Mouse (Mus musculus) liver, adult 2 months (tissue): ENCODE measurements around the gene Kif6. TPM values are rescaled to one million over a fixed set of nuclear protein-coding genes. Genes with fewer than 3 reads are reported as not detected.

Experiments
- DNase-seq: peaks from one replicate; pipeline ENCODE4 v3.0.0-alpha.2; 2011; ENCODE audit warnings: low read depth, low spot score; ENCODE audit errors: extremely low read depth
- H3K27ac ChIP-seq: fragments of 200-500 bp; replicated peaks from 2 replicates; pipeline ENCODE4 v1.5.1; 2012; ENCODE audit warnings: low read depth, mild to moderate bottlenecking, control low read depth, inconsistent platforms, low read length; ENCODE audit not compliant: insufficient read depth
- H3K27me3 ChIP-seq: fragments of 200-500 bp; 2 replicates; pipeline ENCODE4 v1.6.1; 2012; ENCODE audit warnings: mild to moderate bottlenecking, moderate library complexity, low read length, inconsistent platforms; ENCODE audit not compliant: control insufficient read depth, insufficient read depth
- H3K36me3 ChIP-seq: fragments of 200-500 bp; 2 replicates; pipeline ENCODE4 v1.6.1; 2012; ENCODE audit warnings: low read length, inconsistent platforms; ENCODE audit not compliant: control insufficient read depth, insufficient read depth
- H3K4me1 ChIP-seq: fragments of 200-500 bp; 2 replicates; pipeline ENCODE4 v1.6.1; 2011; ENCODE audit warnings: low read length; ENCODE audit not compliant: control insufficient read depth, insufficient read depth
- H3K4me3 ChIP-seq: fragments of 200-500 bp; 2 replicates; pipeline ENCODE4 v1.5.1; 2011; ENCODE audit warnings: low read depth, mild to moderate bottlenecking, control low read depth, low read length, moderate library complexity; ENCODE audit not compliant: insufficient read depth
- H3K79me2 ChIP-seq: fragments of 200-500 bp; 2 replicates; pipeline ENCODE4 v1.6.1; 2012; ENCODE audit warnings: inconsistent platforms, mild to moderate bottlenecking, low read length, moderate library complexity; ENCODE audit not compliant: control insufficient read depth, insufficient read depth
- H3K9ac ChIP-seq: fragments of 200-500 bp; 2 replicates; pipeline ENCODE4 v1.6.1; 2012; ENCODE audit warnings: low read depth, mild to moderate bottlenecking, control low read depth, inconsistent platforms, low read length
- CTCF ChIP-seq: fragments of 200-500 bp; IDR thresholded peaks from 2 replicates; pipeline ENCODE4 v1.5.1; 2011; ENCODE audit warnings: low read depth, low read length, control low read depth
- POLR2A ChIP-seq: fragments of 200-500 bp; IDR thresholded peaks from 2 replicates; pipeline ENCODE4 v1.6.1; 2011; ENCODE audit warnings: low read length, control low read depth; ENCODE audit not compliant: insufficient read depth; ENCODE audit errors: extremely low read depth
- WGBS: fragments of 180-500 bp; shearing (Covaris S2); methylation state at CpG from one replicate; pipeline ENCODE4 v1.1.7; 2018; 5-methylcytosine and 5-hydroxymethylcytosine counted together
- polyA plus RNA-seq: library from polyadenylated mRNA; depleted of rRNA; stranded (reverse); fragments of >200 nt; gene quantifications from 2 replicates; pipeline ENCODE4 v1.2.3, GENCODE M21; 2012
- total RNA-seq: library from RNA; depleted of rRNA; stranded (reverse); fragments of >200 nt; gene quantifications from 2 replicates; pipeline ENCODE4 v1.2.3, GENCODE M21; 2014

Gene Kif6
- total and polyA plus RNA-seq, 2 experiments = not detected

DNA sequence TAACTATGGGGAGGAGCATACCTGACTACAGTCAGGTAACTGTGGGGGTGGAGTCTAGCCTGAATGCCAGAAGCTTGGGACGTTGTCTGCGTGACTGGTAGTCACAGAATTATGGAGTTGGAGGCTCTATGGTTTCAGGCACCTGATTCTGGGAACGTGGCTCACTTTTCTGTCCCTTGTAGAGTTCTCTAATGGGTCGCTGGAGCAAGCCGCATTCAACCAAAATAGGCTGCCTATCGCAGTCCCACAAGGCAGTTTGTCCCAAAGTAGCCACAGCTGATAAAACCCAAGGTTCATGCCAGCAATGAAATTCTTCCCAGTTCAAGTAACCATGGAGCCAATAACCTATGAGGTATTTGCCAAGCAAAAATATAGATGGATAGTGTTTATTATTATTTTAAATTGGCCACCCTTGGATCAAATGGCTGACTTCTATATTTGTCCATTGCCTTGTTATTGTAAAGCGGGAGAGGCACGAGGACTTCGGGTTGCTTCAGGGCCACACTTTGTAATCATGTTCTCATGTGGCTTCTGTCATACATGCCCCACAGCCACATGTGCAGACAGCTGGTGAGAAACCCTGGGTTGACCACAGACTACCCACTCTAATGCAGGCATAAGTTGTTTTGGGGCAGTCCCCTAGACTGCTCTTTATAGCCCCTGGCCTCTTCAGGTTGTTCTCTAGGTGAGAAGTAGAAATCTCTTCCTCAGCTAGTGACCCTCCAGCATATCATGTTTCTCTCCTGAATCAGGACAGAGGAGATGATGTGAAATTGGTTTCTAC is 125.2 kb downstream of the Kif6 start:
- no peak overlapping the region for H3K9ac ChIP-seq
- WGBS = 83% methylated on average over 9 of the region's 9 CpGs
- no peak overlapping the region for H3K27ac ChIP-seq
- no peak overlapping the region for H3K4me3 ChIP-seq
- TF ChIP-seq POLR2A (no peak), CTCF (no peak)
- no peaks in the 10 kb centered on the region for H3K4me1 ChIP-seq
- H3K36me3 ChIP-seq = no peaks in the 10 kb centered on the region
- no peak for DNase-seq
- H3K79me2 ChIP-seq = no peaks in the 10 kb centered on the region
- peaks cover 5% of the 10 kb centered on the region; the same call in 1 of the 2 replicates for H3K27me3 ChIP-seq

GRCm38 (mm10) chr17:49741172-49741571 is 126.2 kb downstream of the Kif6 start:
- WGBS = 89% methylated on average over 4 of the region's 4 CpGs
- H3K27me3 ChIP-seq = peaks cover 3% of the 10 kb centered on the region; the same call in 1 of the 2 replicates
- H3K4me1 ChIP-seq = no peaks in the 10 kb centered on the region
- H3K9ac ChIP-seq = no peak overlapping the region
- TF ChIP-seq CTCF = no peak
- no peak for TF ChIP-seq POLR2A
- peak; percentile 6 for DNase-seq
- no peak overlapping the region for H3K4me3 ChIP-seq
- H3K36me3 ChIP-seq = no peaks in the 10 kb centered on the region
- no peak overlapping the region for H3K27ac ChIP-seq
- H3K79me2 ChIP-seq = no peaks in the 10 kb centered on the region

GRCm38 (mm10) chr17:49741927-49742326 is 127.0 kb downstream of the Kif6 start:
- Histone ChIP-seq H3K27ac (no peak overlapping the region), H3K27me3 (no peaks in the 10 kb centered on the region), H3K4me3 (no peak overlapping the region), H3K79me2 (no peaks in the 10 kb centered on the region), H3K4me1 (no peaks in the 10 kb centered on the region), H3K9ac (no peak overlapping the region), H3K36me3 (no peaks in the 10 kb centered on the region)
- WGBS = 81% methylated on average over 5 of the region's 5 CpGs
- TF ChIP-seq POLR2A = no peak
- no peak for TF ChIP-seq CTCF
- no peak for DNase-seq

GRCm38 (mm10) chr17:49743580-49744463 is 128.9 kb downstream of the Kif6 start:
- TF ChIP-seq CTCF = no peak
- no peak for TF ChIP-seq POLR2A
- no peaks in the 10 kb centered on the region for H3K27me3 ChIP-seq
- H3K4me3 ChIP-seq = no peak overlapping the region
- no peak overlapping the region for H3K27ac ChIP-seq
- H3K4me1 ChIP-seq = no peaks in the 10 kb centered on the region
- no peaks in the 10 kb centered on the region for H3K79me2 ChIP-seq
- H3K36me3 ChIP-seq = no peaks in the 10 kb centered on the region
- no peak for DNase-seq
- WGBS = 83% methylated on average over 14 of the region's 14 CpGs
- no peak overlapping the region for H3K9ac ChIP-seq

DNA sequence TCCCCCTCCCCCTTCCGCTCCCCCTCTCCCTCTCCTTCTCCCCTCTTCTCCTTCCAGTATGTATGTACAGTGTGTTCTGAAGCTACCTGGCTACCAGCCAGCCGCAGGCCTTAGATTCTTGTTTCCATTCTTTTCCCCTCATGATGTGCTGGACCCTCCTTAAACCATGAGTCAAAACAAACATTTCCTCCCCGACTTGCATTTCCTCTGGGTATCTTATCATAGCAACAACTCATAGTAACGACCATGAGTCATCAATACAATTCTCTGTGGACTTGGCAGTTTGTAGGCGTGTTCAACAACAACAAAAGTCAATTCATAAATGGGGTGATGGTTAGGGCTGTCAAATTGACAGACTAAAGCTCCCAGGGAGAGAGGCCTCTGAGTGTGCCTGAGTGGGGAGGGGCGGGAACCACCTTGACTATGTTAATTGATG is 136.0 kb downstream of the Kif6 start:
- TF ChIP-seq POLR2A (no peak), CTCF (no peak)
- DNase-seq = no peak
- no peak overlapping the region for H3K27ac ChIP-seq
- H3K4me3 ChIP-seq = no peak overlapping the region
- WGBS = 61% methylated on average over 6 of the region's 6 CpGs
- no peaks in the 10 kb centered on the region for H3K4me1 ChIP-seq
- H3K27me3 ChIP-seq = peaks cover 2% of the 10 kb centered on the region; the same call in 1 of the 2 replicates
- no peaks in the 10 kb centered on the region for H3K36me3 ChIP-seq
- H3K9ac ChIP-seq = no peak overlapping the region
- H3K79me2 ChIP-seq = no peaks in the 10 kb centered on the region
